9 mouse cellular contexts compared by ENCODE assay signal in genomic region chr2:30606621-30607052, GRCm38 (mm10). TPM values are rescaled to one million over a fixed set of nuclear protein-coding genes. Genes with fewer than 3 reads are reported as not detected.
DNase-seq lines count a peak whose midpoint lies in the region; ATAC-seq and TF ChIP-seq lines count a peak whose summit lies in the region.
"Had no signal": no experiment of that assay in that cellular context is flagged by ENCODE, and none has a peak within 500 bp of the region (broad histone marks: within the 10 kb centered on the region; RNA-seq: fewer than 3 reads in every experiment).

No protein-coding gene starts in this region.

- H3K4me1 ChIP-seq in forebrain, embryonic 15.5 days = peaks cover 58% of the 10 kb centered on the region

- ATAC-seq in forebrain, embryonic 15.5 days (replicated peaks) = peak; percentile 67

- no peak for TF ChIP-seq CTCF in layer of hippocampus, adult 2 months (conservative IDR thresholded peaks at IDR 0.05)

- no peak overlapping the region for H3K4me3 ChIP-seq in layer of hippocampus, adult 2 months
- peak overlapping the region; percentile 1; the same call in 1 of the 2 replicates for H3K4me3 ChIP-seq in forebrain, embryonic 15.5 days

- peak overlapping the region; percentile 29 for H3K9ac ChIP-seq in forebrain, embryonic 15.5 days (replicated peaks)

- no peaks in the 10 kb centered on the region for H3K9me3 ChIP-seq in forebrain, embryonic 15.5 days

- H3K36me3 ChIP-seq in forebrain, embryonic 15.5 days = no peaks in the 10 kb centered on the region

- 3% methylated on average over 23 of the region's 23 CpGs for WGBS in forebrain, embryonic 15.5 days

- no peak for DNase-seq in layer of hippocampus, adult 2 months (ENCODE audit: low spot score in 2 of 2)
- DNase-seq in layer of hippocampus, adult 11-12 months (ENCODE audit: low spot score) = no peak
- DNase-seq in kidney, postnatal 14 days = peak; percentile 56
- DNase-seq in retina, postnatal 1 day = peak; percentile 84
- no peak for DNase-seq in yolk sac, embryonic 10.5 days (ENCODE audit: low spot score)
- DNase-seq in frontal cortex, postnatal 10 days (ENCODE audit: low spot score in 2 of 2) = no peak
- DNase-seq in liver = no peak
- DNase-seq: cerebellum, adult 2 months had no signal

- H3K27ac ChIP-seq in layer of hippocampus, adult 2 months = peak overlapping the region; percentile 76
- H3K27ac ChIP-seq in forebrain, embryonic 15.5 days (replicated peaks) = peak overlapping the region; percentile 92

- no peaks in the 10 kb centered on the region for H3K27me3 ChIP-seq in forebrain, embryonic 15.5 days

- peak overlapping the region; percentile 30 for H3K4me2 ChIP-seq in forebrain, embryonic 15.5 days (replicated peaks)

RNA-seq across cellular contexts. Expression of gene Cstad, which starts 11.8 kb away (rescaled TPM):
- 10 to 100 TPM in 1 of 2 experiments, 1 to 10 TPM in 1; 7.8 to 11.3 TPM for total RNA-seq in layer of hippocampus, adult 2 months (2021)
- polyA plus RNA-seq in forebrain, embryonic 15.5 days (2015; fragmentation: Nextera tagmentation; extraction: Ambion mirVana) = 0.63 and 1.4 TPM in 2 replicates

Comparison
In these comparisons a context has a peak if more than half of its experiments do, and no peak if none do; other contexts are left out.
1. DNase-seq: peak in kidney, postnatal 14 days (single experiment) and retina, postnatal 1 day (single experiment); none in layer of hippocampus, adult 2 months (0 of 2), layer of hippocampus, adult 11-12 months (single experiment), yolk sac, embryonic 10.5 days (single experiment), frontal cortex, postnatal 10 days (0 of 2) and liver (single experiment).